Mouse (Mus musculus) heart, embryonic 13.5 days (tissue): ENCODE measurements at regions not wholly inside any gene's neighbourhood (a gene's known extent, or its start where the extent isn't known, plus 50 kb on each side); places are given as distances from the start of the nearest gene placed in this dataset.
A peak's percentile ranks its signal among the peaks of the same experiment; 100 is the strongest.

Source experiments
- ATAC-seq: fragments of 200-750 bp; cut with Nextera tagmentation; 2 replicates; pipeline ENCODE4 v1.8.0; 2017; ENCODE audit warnings: moderate TSS enrichment; ENCODE audit not compliant: insufficient number of reproducible peaks, low FRiP score, low TSS enrichment; ENCODE audit errors: extremely low read depth
- H3K27ac ChIP-seq: fragments of 300-500 bp; sonication (generic); replicated peaks from 2 replicates; pipeline ENCODE4 v1.5.1; 2015; ENCODE audit warnings: moderate library complexity, mild to moderate bottlenecking, inconsistent platforms
- H3K27me3 ChIP-seq: fragments of 300-500 bp; sonication (generic); replicated peaks from 2 replicates; pipeline ENCODE4 v1.6.1; 2015; ENCODE audit warnings: mild to moderate bottlenecking, inconsistent platforms
- H3K36me3 ChIP-seq: fragments of 300-500 bp; sonication (generic); 2 replicates; pipeline ENCODE4 v1.6.1; 2015; ENCODE audit warnings: mild to moderate bottlenecking, inconsistent platforms
- H3K4me1 ChIP-seq: fragments of 300-500 bp; sonication (generic); 2 replicates; pipeline ENCODE4 v1.6.1; 2015; ENCODE audit warnings: inconsistent platforms
- H3K4me2 ChIP-seq: fragments of 300-500 bp; sonication (generic); 2 replicates; pipeline ENCODE4 v1.6.1; 2015; ENCODE audit warnings: inconsistent platforms, mild to moderate bottlenecking, moderate library complexity
- H3K4me3 ChIP-seq: fragments of 300-500 bp; sonication (generic); 2 replicates; pipeline ENCODE4 v1.5.1; 2015; ENCODE audit warnings: moderate library complexity, mild to moderate bottlenecking, inconsistent platforms
- H3K9ac ChIP-seq: fragments of 300-500 bp; sonication (generic); 2 replicates; pipeline ENCODE4 v1.6.1; 2015; ENCODE audit warnings: inconsistent platforms, mild to moderate bottlenecking, moderate library complexity
- H3K9me3 ChIP-seq: fragments of 300-500 bp; sonication (generic); 2 replicates; pipeline ENCODE4 v1.6.1; 2016; ENCODE audit warnings: inconsistent platforms
- WGBS: fragments of 180-500 bp; shearing (Covaris S2); methylation state at CpG from one replicate; pipeline ENCODE4 v1.1.7; 2015; ENCODE audit warnings: mixed read lengths; 5-methylcytosine and 5-hydroxymethylcytosine counted together

GRCm38 (mm10) chr6:52416491-52416890 is 103.2 kb downstream of the Evx1 start:
- ATAC-seq, result no peak
- 38% methylated on average over 3 of the region's 3 CpGs for WGBS
- no peaks in the 10 kb centered on the region for H3K9me3 ChIP-seq
- H3K27me3 ChIP-seq, result no peaks in the 10 kb centered on the region
- no peaks in the 10 kb centered on the region for H3K36me3 ChIP-seq
- no peak overlapping the region for H3K27ac ChIP-seq
- no peak overlapping the region for H3K4me2 ChIP-seq
- H3K9ac ChIP-seq, result no peak overlapping the region
- H3K4me3 ChIP-seq, result no peak overlapping the region
- peaks cover 25% of the 10 kb centered on the region for H3K4me1 ChIP-seq

GRCm38 (mm10) chr6:52417439-52418124 is 104.3 kb downstream of the Evx1 start:
- peaks cover 25% of the 10 kb centered on the region for H3K4me1 ChIP-seq
- H3K4me2 ChIP-seq, result no peak overlapping the region
- H3K9ac ChIP-seq, result no peak overlapping the region
- peak overlapping the region; percentile 40 for H3K27ac ChIP-seq
- no peak for ATAC-seq
- no peaks in the 10 kb centered on the region for H3K27me3 ChIP-seq
- H3K9me3 ChIP-seq, result no peaks in the 10 kb centered on the region
- H3K4me3 ChIP-seq, result no peak overlapping the region
- WGBS, result 72% methylated on average over 10 of the region's 10 CpGs
- no peaks in the 10 kb centered on the region for H3K36me3 ChIP-seq

- H3K9ac ChIP-seq, result no peak overlapping the region
- H3K9me3 ChIP-seq, result no peaks in the 10 kb centered on the region
- H3K4me2 ChIP-seq, result no peak overlapping the region
- WGBS, result 49% methylated on average over 12 of the region's 12 CpGs
- peak overlapping the region; percentile 29 for H3K27ac ChIP-seq
- H3K4me3 ChIP-seq, result no peak overlapping the region
- H3K4me1 ChIP-seq, result peaks cover 25% of the 10 kb centered on the region
- no peak for ATAC-seq
- no peaks in the 10 kb centered on the region for H3K27me3 ChIP-seq
- H3K36me3 ChIP-seq, result no peaks in the 10 kb centered on the region
Observed at GRCm38 (mm10) chr6:52418451-52419170, 105.3 kb downstream of the Evx1 start.

- H3K27ac ChIP-seq, result no peak overlapping the region
- 82% methylated on average over 7 of the region's 7 CpGs for WGBS
- H3K4me3 ChIP-seq, result no peak overlapping the region
- no peaks in the 10 kb centered on the region for H3K9me3 ChIP-seq
- H3K4me1 ChIP-seq, result peaks cover 25% of the 10 kb centered on the region
- H3K36me3 ChIP-seq, result no peaks in the 10 kb centered on the region
- H3K27me3 ChIP-seq, result no peaks in the 10 kb centered on the region
- no peak overlapping the region for H3K9ac ChIP-seq
- H3K4me2 ChIP-seq, result no peak overlapping the region
- ATAC-seq, result no peak
Observed at GRCm38 (mm10) chr6:52420276-52420970, 107.1 kb downstream of the Evx1 start.

GRCm38 (mm10) chr6:52421771-52422170 is 108.5 kb downstream of the Evx1 start:
- Histone ChIP-seq H3K9me3 (no peaks in the 10 kb centered on the region), H3K36me3 (no peaks in the 10 kb centered on the region), H3K27me3 (no peaks in the 10 kb centered on the region), H3K4me2 (no peak overlapping the region), H3K4me1 (peaks cover 17% of the 10 kb centered on the region), H3K9ac (no peak overlapping the region), H3K27ac (no peak overlapping the region), H3K4me3 (no peak overlapping the region)
- WGBS, result 79% methylated on average over 6 of the region's 6 CpGs
- no peak for ATAC-seq

- Histone ChIP-seq H3K4me1 (peaks cover 13% of the 10 kb centered on the region), H3K9ac (no peak overlapping the region), H3K4me2 (no peak overlapping the region), H3K4me3 (no peak overlapping the region), H3K27ac (no peak overlapping the region), H3K36me3 (no peaks in the 10 kb centered on the region), H3K27me3 (no peaks in the 10 kb centered on the region), H3K9me3 (no peaks in the 10 kb centered on the region)
- no peak for ATAC-seq
- WGBS, result 80% methylated on average over 10 of the region's 10 CpGs
Observed at GRCm38 (mm10) chr6:52422686-52423085, 109.4 kb downstream of the Evx1 start.

- Histone ChIP-seq H3K36me3 (no peaks in the 10 kb centered on the region), H3K4me3 (no peak overlapping the region), H3K9me3 (no peaks in the 10 kb centered on the region), H3K4me2 (no peak overlapping the region), H3K27me3 (no peaks in the 10 kb centered on the region), H3K27ac (no peak overlapping the region), H3K9ac (no peak overlapping the region), H3K4me1 (peaks cover 13% of the 10 kb centered on the region)
- 70% methylated on average over 7 of the region's 7 CpGs for WGBS
- no peak for ATAC-seq
Observed at GRCm38 (mm10) chr6:52423581-52424107, 110.3 kb downstream of the Evx1 start.

- Histone ChIP-seq H3K4me1 (peaks cover 17% of the 10 kb centered on the region), H3K9ac (no peak overlapping the region), H3K27ac (no peak overlapping the region), H3K4me3 (no peak overlapping the region), H3K36me3 (no peaks in the 10 kb centered on the region), H3K27me3 (no peaks in the 10 kb centered on the region), H3K4me2 (no peak overlapping the region), H3K9me3 (no peaks in the 10 kb centered on the region)
- no peak for ATAC-seq
- 70% methylated on average over 5 of the region's 5 CpGs for WGBS
Observed at GRCm38 (mm10) chr6:52424440-52424839, 111.1 kb downstream of the Evx1 start.

GRCm38 (mm10) chr6:52425082-52425481 is 111.8 kb downstream of the Evx1 start:
- H3K36me3 ChIP-seq, result no peaks in the 10 kb centered on the region
- no peak for ATAC-seq
- peaks cover 17% of the 10 kb centered on the region for H3K4me1 ChIP-seq
- no peak overlapping the region for H3K4me3 ChIP-seq
- 85% methylated on average over 4 of the region's 4 CpGs for WGBS
- no peaks in the 10 kb centered on the region; the same call in 1 of the 2 replicates for H3K9me3 ChIP-seq
- no peak overlapping the region for H3K4me2 ChIP-seq
- H3K27ac ChIP-seq, result no peak overlapping the region
- H3K9ac ChIP-seq, result no peak overlapping the region
- H3K27me3 ChIP-seq, result no peaks in the 10 kb centered on the region

GRCm38 (mm10) chr6:52428489-52429203 is 115.3 kb downstream of the Evx1 start:
- peak overlapping the region; percentile 54; the same call in 1 of the 2 replicates for H3K27ac ChIP-seq

GRCm38 (mm10) chr6:52429204-52429552 is 115.9 kb downstream of the Evx1 start:
- Histone ChIP-seq H3K27me3 (no peaks in the 10 kb centered on the region), H3K9ac (no peak overlapping the region), H3K4me2 (no peak overlapping the region), H3K4me1 (peaks cover 21% of the 10 kb centered on the region), H3K4me3 (no peak overlapping the region), H3K9me3 (no peaks in the 10 kb centered on the region; the same call in 1 of the 2 replicates), H3K27ac (no peak overlapping the region), H3K36me3 (no peaks in the 10 kb centered on the region)
- ATAC-seq, result no peak
- 80% methylated on average over 5 of the region's 5 CpGs for WGBS

More at GRCm38 (mm10) chr6:52428489-52429203, 115.3 kb downstream of the Evx1 start:
- Histone ChIP-seq H3K4me1 (peaks cover 17% of the 10 kb centered on the region), H3K4me3 (no peak overlapping the region), H3K9me3 (no peaks in the 10 kb centered on the region; the same call in 1 of the 2 replicates), H3K4me2 (peak overlapping the region; percentile 38), H3K36me3 (no peaks in the 10 kb centered on the region), H3K27me3 (no peaks in the 10 kb centered on the region), H3K9ac (no peak overlapping the region)
- 35% methylated on average over 11 of the region's 11 CpGs for WGBS
- ATAC-seq, result no peak
